Mouse (Mus musculus): ENCODE measurements around the gene Amn. TPM values are rescaled to one million over a fixed set of nuclear protein-coding genes. Genes with fewer than 3 reads are reported as not detected.

Amn gene
- polyA plus RNA-seq, 2 experiments = 0.55 to 1.4 TPM

GRCm38 (mm10) chr12:111246808-111247464 is 24.0 kb upstream of the Amn start:
- Histone ChIP-seq H3K27me3 (ENCODE audit: control insufficient read depth, insufficient read depth, low read length) (no peaks in the 10 kb centered on the region), H3K4me2 (replicated peaks; ENCODE audit: low read depth, low read length, severe bottlenecking) (no peak overlapping the region), H3K4me1 (ENCODE audit: control insufficient read depth, insufficient read depth, low read length) (no peaks in the 10 kb centered on the region), H3K36me3 (ENCODE audit: control insufficient read depth, insufficient read depth, low read length) (peaks cover 31% of the 10 kb centered on the region), H3K4me3 (replicated peaks; ENCODE audit: low read length) (no peak overlapping the region), H3K9me3 (ENCODE audit: control insufficient read depth, low read length) (no peaks in the 10 kb centered on the region), H3K27ac (replicated peaks; ENCODE audit: low read depth, low read length) (no peak overlapping the region), H3K9ac (ENCODE audit: low read depth, low read length, severe bottlenecking) (no peak overlapping the region)
- no peak for TF ChIP-seq POLR2A (IDR thresholded peaks at IDR 0.05; ENCODE audit: borderline replicate concordance, extremely low read depth, insufficient read depth, insufficient read length)
- 94% methylated on average over 9 of the region's 9 CpGs for WGBS
- no peak for DNase-seq (ENCODE audit: low spot score)
- ATAC-seq (ENCODE audit: low FRiP score, low read depth) = no peak

- Histone ChIP-seq H3K4me1 (ENCODE audit: control insufficient read depth, insufficient read depth, low read length) (no peaks in the 10 kb centered on the region), H3K27ac (replicated peaks; ENCODE audit: low read depth, low read length) (no peak overlapping the region), H3K27me3 (ENCODE audit: control insufficient read depth, insufficient read depth, low read length) (no peaks in the 10 kb centered on the region), H3K36me3 (ENCODE audit: control insufficient read depth, insufficient read depth, low read length) (peaks cover 14% of the 10 kb centered on the region), H3K4me2 (replicated peaks; ENCODE audit: low read depth, low read length, severe bottlenecking) (no peak overlapping the region), H3K4me3 (replicated peaks; ENCODE audit: low read length) (no peak overlapping the region), H3K9ac (ENCODE audit: low read depth, low read length, severe bottlenecking) (no peak overlapping the region), H3K9me3 (ENCODE audit: control insufficient read depth, low read length) (no peaks in the 10 kb centered on the region)
- ATAC-seq (ENCODE audit: low FRiP score, low read depth) (no peak), DNase-seq (ENCODE audit: low spot score) (no peak)
- no peak for TF ChIP-seq POLR2A (IDR thresholded peaks at IDR 0.05; ENCODE audit: borderline replicate concordance, extremely low read depth, insufficient read depth, insufficient read length)
- WGBS = 66% methylated on average over 3 of the region's 3 CpGs
Measured at GRCm38 (mm10) chr12:111249095-111249494, 21.8 kb upstream of the Amn start.

DNA sequence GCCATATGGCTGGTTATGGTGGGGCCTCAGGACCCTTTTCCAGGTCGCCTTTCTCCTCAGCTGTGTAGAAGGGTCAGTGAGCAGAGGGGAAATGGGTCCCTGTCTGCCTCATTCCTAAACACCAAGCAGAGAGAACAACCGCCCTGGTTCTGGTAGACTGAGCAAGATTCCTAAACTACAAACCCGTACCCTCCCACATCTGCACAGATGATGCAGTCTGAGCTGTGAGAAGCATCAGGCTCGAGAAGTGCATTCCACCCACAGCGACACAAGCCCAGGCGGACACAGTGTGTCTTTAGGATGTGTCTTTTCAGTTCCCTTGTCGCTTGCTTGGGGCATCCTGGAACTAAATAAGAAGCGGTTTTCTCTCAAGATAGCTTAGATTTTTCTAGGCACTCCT is 20.8 kb upstream of the Amn start:
- Histone ChIP-seq H3K4me3 (replicated peaks; ENCODE audit: low read length) (no peak overlapping the region), H3K9me3 (ENCODE audit: control insufficient read depth, low read length) (no peaks in the 10 kb centered on the region), H3K27me3 (ENCODE audit: control insufficient read depth, insufficient read depth, low read length) (no peaks in the 10 kb centered on the region), H3K4me1 (ENCODE audit: control insufficient read depth, insufficient read depth, low read length) (no peaks in the 10 kb centered on the region), H3K36me3 (ENCODE audit: control insufficient read depth, insufficient read depth, low read length) (peaks cover 14% of the 10 kb centered on the region), H3K4me2 (replicated peaks; ENCODE audit: low read depth, low read length, severe bottlenecking) (no peak overlapping the region), H3K27ac (replicated peaks; ENCODE audit: low read depth, low read length) (no peak overlapping the region), H3K9ac (ENCODE audit: low read depth, low read length, severe bottlenecking) (no peak overlapping the region)
- no peak for TF ChIP-seq POLR2A (IDR thresholded peaks at IDR 0.05; ENCODE audit: borderline replicate concordance, extremely low read depth, insufficient read depth, insufficient read length)
- no peak for DNase-seq (ENCODE audit: low spot score)
- 79% methylated on average over 8 of the region's 8 CpGs for WGBS
- ATAC-seq (ENCODE audit: low FRiP score, low read depth) = no peak

GRCm38 (mm10) chr12:111251227-111251626 is 19.7 kb upstream of the Amn start:
- Histone ChIP-seq H3K9ac (ENCODE audit: low read depth, low read length, severe bottlenecking) (no peak overlapping the region), H3K36me3 (ENCODE audit: control insufficient read depth, insufficient read depth, low read length) (peaks cover 20% of the 10 kb centered on the region), H3K4me2 (replicated peaks; ENCODE audit: low read depth, low read length, severe bottlenecking) (no peak overlapping the region), H3K9me3 (ENCODE audit: control insufficient read depth, low read length) (no peaks in the 10 kb centered on the region), H3K4me1 (ENCODE audit: control insufficient read depth, insufficient read depth, low read length) (no peaks in the 10 kb centered on the region), H3K27me3 (ENCODE audit: control insufficient read depth, insufficient read depth, low read length) (no peaks in the 10 kb centered on the region), H3K4me3 (replicated peaks; ENCODE audit: low read length) (no peak overlapping the region), H3K27ac (replicated peaks; ENCODE audit: low read depth, low read length) (no peak overlapping the region)
- DNase-seq (ENCODE audit: low spot score) (no peak), ATAC-seq (ENCODE audit: low FRiP score, low read depth) (no peak; the same call in 1 of the 2 replicates)
- WGBS = 62% methylated on average over 9 of the region's 9 CpGs
- TF ChIP-seq POLR2A (IDR thresholded peaks at IDR 0.05; ENCODE audit: borderline replicate concordance, extremely low read depth, insufficient read depth, insufficient read length) = no peak

- Histone ChIP-seq H3K36me3 (ENCODE audit: control insufficient read depth, insufficient read depth, low read length) (peaks cover 44% of the 10 kb centered on the region), H3K4me3 (replicated peaks; ENCODE audit: low read length) (no peak overlapping the region), H3K4me1 (ENCODE audit: control insufficient read depth, insufficient read depth, low read length) (no peaks in the 10 kb centered on the region), H3K27ac (replicated peaks; ENCODE audit: low read depth, low read length) (no peak overlapping the region), H3K9me3 (ENCODE audit: control insufficient read depth, low read length) (no peaks in the 10 kb centered on the region), H3K4me2 (replicated peaks; ENCODE audit: low read depth, low read length, severe bottlenecking) (no peak overlapping the region), H3K27me3 (ENCODE audit: control insufficient read depth, insufficient read depth, low read length) (no peaks in the 10 kb centered on the region), H3K9ac (ENCODE audit: low read depth, low read length, severe bottlenecking) (no peak overlapping the region)
- ATAC-seq (ENCODE audit: low FRiP score, low read depth) = no peak
- no peak for TF ChIP-seq POLR2A (IDR thresholded peaks at IDR 0.05; ENCODE audit: borderline replicate concordance, extremely low read depth, insufficient read depth, insufficient read length)
- WGBS = 93% methylated on average over 16 of the region's 16 CpGs
- DNase-seq (ENCODE audit: low spot score) = no peak
Measured at GRCm38 (mm10) chr12:111263650-111264049, 7.2 kb upstream of the Amn start.
